Mouse (Mus musculus) bone marrow, adult 2 months (tissue): Measurements from ENCODE around the gene P2rx2.

ENCODE experiments used
- CTCF ChIP-seq: fragments of 200-500 bp; IDR thresholded peaks from 2 replicates; pipeline ENCODE4 v1.5.1; 2011; ENCODE audit warnings: low read length, control low read depth; ENCODE audit not compliant: control insufficient read depth, insufficient read depth
- POLR2A ChIP-seq: fragments of 200-500 bp; IDR thresholded peaks from 2 replicates; pipeline ENCODE4 v1.6.1; 2011; ENCODE audit warnings: low read depth, mild to moderate bottlenecking, control low read depth, low read length, borderline replicate concordance; ENCODE audit not compliant: control insufficient read depth

DNA sequence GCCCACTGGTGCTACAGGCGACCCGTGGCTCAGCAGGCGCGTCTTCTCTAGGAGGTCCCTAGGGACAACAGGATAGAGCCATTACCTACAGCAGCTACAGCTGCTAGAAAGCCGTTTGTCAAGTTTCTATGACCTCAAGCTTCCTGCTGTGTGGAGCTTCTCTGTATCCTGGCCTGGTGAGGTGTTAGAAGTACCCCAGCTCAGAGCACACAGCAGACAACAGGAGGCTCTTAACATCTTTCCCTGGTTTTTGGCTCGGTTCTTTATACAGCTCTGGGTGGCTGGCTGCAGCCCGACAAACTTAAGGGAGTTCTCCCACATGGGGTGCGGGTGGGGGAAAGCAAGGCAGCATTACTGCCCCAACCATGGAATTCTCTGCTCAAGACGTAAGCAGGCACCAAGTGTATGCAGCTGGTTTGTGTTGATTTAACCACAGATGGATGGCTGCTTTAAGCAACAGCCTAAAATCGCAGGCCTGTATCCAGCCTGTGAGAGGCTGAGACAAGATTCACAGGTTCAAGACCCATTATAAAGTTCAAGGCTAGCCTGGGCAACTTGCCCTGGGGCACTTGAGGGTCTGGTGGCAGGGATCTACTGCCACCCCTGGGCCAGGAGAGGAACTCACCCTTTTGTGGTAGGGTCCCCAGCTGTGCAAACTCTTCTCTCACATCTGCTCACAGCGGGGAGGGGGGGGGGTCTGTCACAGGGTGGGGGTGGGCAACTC lies 21.0 kb upstream of the P2rx2 start:
- TF ChIP-seq CTCF (no peak), POLR2A (no peak)
